8 mouse cellular contexts compared by ENCODE assay signal in genomic region chr2:120976990-120977925, GRCm38 (mm10). TPM values are rescaled to one million over a fixed set of nuclear protein-coding genes. Genes with fewer than 3 reads are reported as not detected.
DNase-seq lines count a peak whose midpoint lies in the region; ATAC-seq lines count a peak whose summit lies in the region.

Tmem62 (plus strand) TSS chr2:120977017.

- peak; percentile 72 for ATAC-seq in megakaryocyte progenitor cell, adult 5-6 weeks (replicated peaks; ENCODE audit: poor library complexity)

- intact Hi-C loops in gastrocnemius, postnatal 14 days (cut with DNase I; ENCODE audit: low total_unique reads), result no loop called here
- intact Hi-C loops in left cerebral cortex, postnatal 14 days (cut with DNase I), result loop anchor here (2.0 kb wide), 1 partner anchor 126 kb away; no protein-coding TSS in a partner anchor

- peak; percentile 89 for DNase-seq in adrenal gland, adult 2 months
- peak; percentile 57 for DNase-seq in embryo, embryonic 10.5 days (ENCODE audit: low spot score)
- DNase-seq in gastrocnemius, postnatal 14 days, result peak; percentile 62
- peak; percentile 82 for DNase-seq in induced T-regulatory cell, adult 2 months (ENCODE audit: low read depth)
- DNase-seq in left cerebral cortex, postnatal 14 days (ENCODE audit: low spot score in 2 of 2), result peak; percentile 38 to 41
- peak; percentile 57 for DNase-seq in right cerebral cortex, postnatal 14 days
- peak; percentile 61 to 72 for DNase-seq in urinary bladder, postnatal 4 days (ENCODE audit: low spot score in 2 of 2)

RNA-seq across cellular contexts. Expression of gene Tmem62, which starts in this region (rescaled TPM):
- total RNA-seq in adrenal gland, adult 2 months (2021), result 10 to 100 TPM; 11.9 to 28.5 TPM
- polyA plus RNA-seq in adrenal gland, adult 2 months (2012; rRNA removed), result 9.2 and 13.4 TPM in 2 replicates
- 1 to 10 TPM; 2.2 to 3.0 TPM for total RNA-seq in gastrocnemius, postnatal 14 days (2021)
- total RNA-seq in left cerebral cortex, postnatal 14 days (2021), result 10 to 100 TPM; 23.9 to 24.4 TPM
- total RNA-seq in megakaryocyte progenitor cell, adult 5-6 weeks (2015), result 4.2 and 4.3 TPM in 2 replicates
- 6.4 and 12.4 TPM in 2 replicates for total RNA-seq in megakaryocyte progenitor cell, adult 5-6 weeks (2017)

Comparison
In these comparisons a context has a peak if more than half of its experiments do, and no peak if none do; other contexts are left out.
1. Peak in every context shown above with its lines: DNase-seq and ATAC-seq.